Mouse (Mus musculus) lung, postnatal 36 days (tissue): ENCODE results near the gene Ddr2.

ENCODE experiments used
- DNase-seq: peaks from one replicate; pipeline ENCODE4 v3.0.0; 2022; ENCODE audit warnings: mixed read lengths

The Ddr2 gene

DNA sequence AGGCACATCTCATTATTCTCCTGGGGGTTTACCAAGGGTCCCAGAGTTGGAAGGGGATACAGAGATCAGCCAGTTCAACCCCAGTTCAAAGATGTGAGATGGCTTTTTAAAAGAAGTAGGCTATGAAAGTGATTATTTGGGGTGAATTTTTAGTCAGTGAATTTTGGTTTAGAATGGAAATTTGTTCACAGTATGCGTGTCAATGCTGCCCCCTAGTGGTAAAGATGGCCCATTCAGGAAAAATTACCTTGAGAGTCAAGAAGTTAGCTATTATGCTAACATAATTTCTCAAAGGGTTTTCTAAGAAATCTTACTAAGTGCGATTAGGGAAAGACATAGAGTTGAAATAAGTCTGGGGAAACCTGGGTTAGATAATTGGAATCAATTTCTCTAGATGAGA lies 171.2 kb downstream of the Ddr2 start:
- peak; percentile 73 for DNase-seq

DNA sequence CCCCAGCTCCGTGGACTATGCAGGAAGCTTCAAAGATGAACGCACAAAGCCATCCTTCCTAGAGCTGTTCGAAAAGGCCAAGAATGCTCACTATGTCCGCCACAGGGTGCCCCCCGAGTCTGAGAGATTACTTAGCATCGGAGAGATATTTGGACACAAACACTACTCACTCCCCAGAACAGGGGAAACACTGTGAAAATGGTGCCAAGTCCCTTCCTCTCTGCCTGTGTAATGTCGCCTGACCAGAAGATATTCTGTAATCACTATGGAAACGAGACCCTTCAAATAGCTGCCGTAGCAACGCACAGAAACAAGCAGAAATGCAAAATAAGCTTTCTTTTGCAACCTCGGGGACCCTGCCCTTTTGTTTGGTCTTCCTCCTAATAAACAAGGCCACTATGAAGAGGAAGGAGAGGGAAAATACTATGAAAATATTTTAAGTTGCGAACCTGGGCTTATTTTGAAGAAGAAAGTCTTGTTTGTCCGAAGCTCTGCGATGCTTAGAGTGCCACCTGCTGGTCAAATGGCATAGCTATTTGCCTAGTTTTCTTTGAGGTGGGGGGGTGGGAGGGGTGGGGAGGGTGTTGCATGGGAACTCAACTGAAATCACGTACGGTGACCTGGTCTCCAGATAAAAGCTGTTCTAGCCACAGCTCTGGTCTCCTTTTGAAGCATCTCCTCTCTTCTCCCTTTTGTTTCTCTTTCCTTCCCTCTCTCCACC lies 176.4 kb downstream of the Ddr2 start:
- DNase-seq = peak; percentile 73

DNA sequence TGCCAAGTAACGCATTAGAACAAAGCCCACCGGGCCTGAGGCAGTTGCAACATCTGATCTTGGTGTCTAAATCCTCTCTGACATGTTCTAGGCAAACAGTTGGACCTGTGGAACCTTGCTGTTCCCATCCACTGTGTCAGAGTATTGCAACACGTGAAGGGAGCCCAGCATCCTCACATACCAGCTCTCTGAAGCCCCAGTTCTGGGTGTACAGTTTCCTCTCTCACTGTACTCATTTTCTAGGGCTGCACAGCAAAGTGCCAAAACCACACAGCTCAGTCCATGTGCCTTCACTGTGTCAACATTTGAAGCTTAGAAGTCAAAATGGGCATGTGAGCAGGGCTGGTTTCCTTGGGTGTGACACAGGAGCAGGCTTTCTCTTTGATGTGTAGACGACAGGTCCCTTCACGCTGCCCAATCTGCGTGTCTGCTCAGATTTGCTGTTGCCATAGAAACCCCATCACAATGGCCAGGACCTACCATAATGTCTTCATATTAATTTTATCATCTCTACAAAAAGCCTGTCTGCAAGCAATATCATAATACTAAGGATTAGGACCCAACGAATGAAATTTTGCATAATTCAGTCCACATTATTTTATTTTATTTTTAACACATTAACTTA lies 178.3 kb downstream of the Ddr2 start:
- DNase-seq = no peak

DNA sequence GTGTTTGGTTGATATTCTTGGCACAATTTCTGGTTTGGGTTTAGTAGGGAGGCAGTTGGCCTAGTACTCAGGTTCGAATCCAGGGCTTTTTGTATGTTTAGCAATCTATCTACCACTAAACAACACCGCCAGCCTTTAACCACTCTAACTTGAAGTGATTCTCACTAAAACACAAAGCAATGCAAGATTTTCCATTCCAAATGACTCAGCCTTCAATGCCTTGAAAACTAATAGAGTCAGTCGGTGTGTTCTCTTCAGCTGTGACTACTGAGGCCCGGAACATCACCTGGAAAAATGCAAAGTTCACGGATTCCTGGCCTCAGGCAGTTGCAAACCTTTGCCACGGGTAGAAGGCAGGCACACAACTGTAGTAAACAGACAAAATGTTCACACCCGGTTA lies 178.9 kb downstream of the Ddr2 start:
- DNase-seq = no peak

DNA sequence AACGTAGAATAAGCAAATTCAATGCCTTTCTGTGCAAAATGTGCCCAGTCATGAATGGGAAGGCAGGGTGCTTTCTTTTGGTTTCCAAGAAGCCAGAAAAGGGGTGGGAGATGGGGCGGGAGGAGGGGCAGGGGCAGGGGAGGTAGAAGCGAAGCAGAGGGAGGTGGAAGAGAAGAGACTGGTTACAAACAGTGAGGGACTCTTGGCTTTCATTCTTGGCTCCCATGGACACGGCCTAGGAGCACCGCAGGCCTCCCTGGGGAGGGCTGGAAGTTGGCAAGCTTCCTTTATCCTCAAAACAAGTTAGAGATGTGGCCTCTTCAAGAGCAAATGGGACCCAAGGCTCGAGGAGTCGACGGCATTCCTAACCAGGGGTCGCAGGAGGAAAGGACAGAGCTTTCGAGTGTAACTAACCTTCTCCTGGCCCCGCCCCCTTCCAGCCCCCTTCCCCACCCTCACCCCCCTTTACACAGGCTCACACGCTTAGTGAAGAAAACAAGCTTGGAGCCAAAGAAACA lies 182.0 kb downstream of the Ddr2 start, which contains the start of gene Ccdc190:
Gene Ccdc190, plus strand, starts transcription at position 195 of the 518 bp plus-strand sequence.
- peak; percentile 32 for DNase-seq

DNA sequence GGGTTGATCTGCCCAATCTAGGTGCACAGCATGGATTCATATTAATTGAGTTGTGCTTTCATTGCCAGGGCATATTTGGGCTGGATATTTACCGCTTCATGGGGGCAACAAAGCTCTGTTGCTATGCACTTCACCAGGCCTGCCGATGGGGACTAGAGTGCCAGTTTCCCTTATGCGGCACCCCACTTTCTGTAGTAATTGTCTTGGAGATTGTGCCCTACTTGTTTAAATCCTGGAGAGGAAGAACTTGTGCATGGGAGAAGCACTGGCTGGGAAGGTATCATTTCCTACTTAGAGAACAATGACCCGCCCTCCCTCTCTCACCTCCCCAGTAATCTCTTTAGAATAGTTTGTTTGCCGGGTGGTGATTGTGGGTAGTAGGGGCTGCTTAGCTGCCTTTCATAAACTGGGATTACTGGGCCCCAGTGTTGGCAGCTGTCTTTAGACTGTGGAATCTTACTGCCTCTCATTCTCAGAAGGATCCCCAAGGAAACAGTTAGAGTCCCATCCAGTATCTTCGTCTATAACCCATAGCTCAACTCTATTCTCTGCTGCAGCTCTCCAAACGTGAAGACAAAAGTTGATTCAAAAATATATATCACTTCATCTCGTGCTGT lies 182.7 kb downstream of the Ddr2 start:
- DNase-seq = no peak

DNA sequence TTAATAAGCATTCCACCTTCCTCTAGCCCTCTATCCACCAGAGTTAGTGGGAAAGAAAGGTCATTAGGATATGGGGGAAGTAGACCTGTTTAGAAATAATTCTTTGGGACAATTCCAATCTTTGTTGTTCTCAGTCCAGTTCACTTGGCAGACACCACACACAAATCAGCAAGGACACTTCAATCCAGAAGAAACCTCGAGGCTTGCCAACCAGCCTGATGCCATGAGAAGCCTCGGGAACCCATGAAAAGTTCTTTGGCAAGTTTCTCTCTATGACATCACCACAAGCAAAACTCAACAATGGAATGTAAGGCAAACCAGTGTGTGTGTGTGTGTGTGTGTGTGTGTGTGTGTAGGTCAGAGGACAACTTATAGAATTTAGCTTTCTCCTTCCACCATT lies 186.0 kb downstream of the Ddr2 start:
- DNase-seq = no peak
